In the genomic region with DNA sequence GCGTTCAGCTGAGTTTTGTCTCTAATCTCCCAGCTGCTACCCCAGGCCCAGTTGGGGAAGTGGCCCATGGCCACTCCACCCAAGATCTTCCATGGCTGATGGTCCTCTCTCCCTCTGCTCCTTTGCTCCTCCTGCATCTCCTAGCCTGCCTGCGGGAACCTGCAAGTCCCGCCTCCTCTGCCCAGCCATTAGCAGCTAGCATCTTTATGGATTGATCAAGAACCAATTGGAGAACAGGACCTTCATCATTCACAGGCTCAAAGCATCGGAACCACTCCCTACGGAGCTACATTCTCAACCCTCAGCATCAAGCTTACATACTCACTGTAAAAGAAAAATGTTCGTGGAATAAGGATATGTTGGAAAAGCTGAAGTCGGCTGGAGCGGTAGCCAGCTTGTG, we compare ENCODE assay signal across 29 mouse cellular contexts. TPM values are rescaled to one million over a fixed set of nuclear protein-coding genes. Genes with fewer than 3 reads are reported as not detected.
A peak's percentile ranks its signal among the peaks of the same experiment; 100 is the strongest.
DNase-seq lines count a peak whose midpoint lies in the region; ATAC-seq lines count a peak whose summit lies in the region.
"Had no signal": no experiment of that assay in that cellular context is flagged by ENCODE, and none has a peak within 500 bp of the region (broad histone marks: within the 10 kb centered on the region; RNA-seq: fewer than 3 reads in every experiment).

No protein-coding gene starts in this region.

- no peaks in the 10 kb centered on the region for H3K36me3 ChIP-seq in hindbrain, embryonic 13.5 days
- H3K36me3 ChIP-seq in hindbrain, embryonic 10.5 days, result no peaks in the 10 kb centered on the region
- H3K36me3 ChIP-seq in midbrain, embryonic 14.5 days (ENCODE audit: control insufficient read depth, insufficient read depth, low read length), result no peaks in the 10 kb centered on the region
- H3K36me3 ChIP-seq: embryonic facial prominence, embryonic 12.5 days; forebrain, embryonic 12.5 days; heart, embryonic 13.5 days; limb, embryonic 15.5 days; neural tube, embryonic 13.5 days had no signal

- WGBS in hindbrain, embryonic 13.5 days, result 56% methylated on average over 8 of the region's 8 CpGs
- WGBS in hindbrain, embryonic 10.5 days, result 56% methylated on average over 8 of the region's 8 CpGs
- WGBS in midbrain, embryonic 14.5 days, result 65% methylated on average over 8 of the region's 8 CpGs

- no peaks in the 10 kb centered on the region for H3K9me3 ChIP-seq in hindbrain, embryonic 13.5 days
- no peaks in the 10 kb centered on the region for H3K9me3 ChIP-seq in hindbrain, embryonic 10.5 days
- no peaks in the 10 kb centered on the region for H3K9me3 ChIP-seq in midbrain, embryonic 14.5 days (ENCODE audit: control insufficient read depth, low read length)
- H3K9me3 ChIP-seq: embryonic facial prominence, embryonic 12.5 days; forebrain, embryonic 12.5 days; heart, embryonic 13.5 days; limb, embryonic 15.5 days; neural tube, embryonic 13.5 days had no signal

- 0 out of 2 replicates have a peak overlapping the region, but pooled peaks have one; percentile 1 for H3K4me2 ChIP-seq in hindbrain, embryonic 13.5 days
- H3K4me2 ChIP-seq in midbrain, embryonic 14.5 days (ENCODE audit: low read length), result no peak overlapping the region
- H3K4me2 ChIP-seq: embryonic facial prominence, embryonic 12.5 days; forebrain, embryonic 12.5 days; heart, embryonic 13.5 days; limb, embryonic 15.5 days; lung, embryonic 14.5 days; neural tube, embryonic 13.5 days had no signal

- no peak for ATAC-seq in hindbrain, embryonic 13.5 days (ENCODE audit: low FRiP score)
- ATAC-seq in midbrain, embryonic 14.5 days (ENCODE audit: low FRiP score, low TSS enrichment), result no peak

- H3K4me1 ChIP-seq in hindbrain, embryonic 13.5 days (replicated peaks), result peaks cover 4% of the 10 kb centered on the region
- peaks cover 6% of the 10 kb centered on the region for H3K4me1 ChIP-seq in hindbrain, embryonic 10.5 days (replicated peaks)
- H3K4me1 ChIP-seq in midbrain, embryonic 14.5 days (ENCODE audit: control insufficient read depth, insufficient read depth, low read length), result no peaks in the 10 kb centered on the region
- H3K4me1 ChIP-seq: embryonic facial prominence, embryonic 12.5 days; heart, embryonic 13.5 days; limb, embryonic 15.5 days had no signal

- no peak for DNase-seq in hindbrain, embryonic 10.5 days (ENCODE audit: low spot score)
- peak; percentile 78 for DNase-seq in ES-CJ7 (ENCODE audit: low read depth, low spot score)
- peak; percentile 89 for DNase-seq in ZHBTc4 (ENCODE audit: low read depth, low spot score)
- DNase-seq in midbrain, embryonic 14.5 days, result peak; percentile 34
- no peak for DNase-seq in cerebellum, adult 8-10 months
- no peak for DNase-seq in adrenal gland, postnatal 10 days
- DNase-seq: adrenal gland, postnatal 36 days; cerebellum, adult 11-12 months; cerebellum, postnatal 14 days; gastrocnemius, postnatal 14 days; heart, adult 2 months; heart, postnatal 36 days; kidney, adult 2 months; layer of hippocampus, adult 9-11 months; left cerebral cortex, postnatal 4 days; lung, embryonic 14.5 days; lung, postnatal 4 days; right cerebral cortex, postnatal 14 days had no signal

- no peak overlapping the region for H3K4me3 ChIP-seq in hindbrain, embryonic 13.5 days
- no peak overlapping the region for H3K4me3 ChIP-seq in hindbrain, embryonic 10.5 days
- H3K4me3 ChIP-seq in midbrain, embryonic 14.5 days (replicated peaks; ENCODE audit: low read depth, low read length), result no peak overlapping the region
- H3K4me3 ChIP-seq: embryonic facial prominence, embryonic 12.5 days; erythroblast, embryonic 14.5 days; forebrain, embryonic 12.5 days; heart, adult 2 months; heart, embryonic 13.5 days; limb, embryonic 15.5 days; myocyte; neural tube, embryonic 13.5 days had no signal

- no peak overlapping the region for H3K9ac ChIP-seq in hindbrain, embryonic 13.5 days
- H3K9ac ChIP-seq in midbrain, embryonic 14.5 days (replicated peaks; ENCODE audit: low read length), result no peak overlapping the region
- H3K9ac ChIP-seq: embryonic facial prominence, embryonic 12.5 days; forebrain, embryonic 12.5 days; heart, embryonic 13.5 days; limb, embryonic 15.5 days; liver, embryonic 14.5 days; lung, embryonic 14.5 days; neural tube, embryonic 13.5 days had no signal

- no peak overlapping the region for H3K27ac ChIP-seq in hindbrain, embryonic 13.5 days
- H3K27ac ChIP-seq in hindbrain, embryonic 10.5 days, result no peak overlapping the region
- H3K27ac ChIP-seq in midbrain, embryonic 14.5 days (replicated peaks; ENCODE audit: low read depth, low read length), result no peak overlapping the region
- H3K27ac ChIP-seq: embryonic facial prominence, embryonic 12.5 days; forebrain, embryonic 12.5 days; heart, adult 2 months; heart, embryonic 13.5 days; kidney, postnatal 0 days; limb, embryonic 15.5 days; liver, embryonic 14.5 days; neural tube, embryonic 13.5 days; stomach, postnatal 0 days had no signal

- H3K27me3 ChIP-seq in hindbrain, embryonic 13.5 days, result no peaks in the 10 kb centered on the region
- no peaks in the 10 kb centered on the region for H3K27me3 ChIP-seq in hindbrain, embryonic 10.5 days (ENCODE audit: insufficient read depth, poor library complexity, severe bottlenecking)
- no peaks in the 10 kb centered on the region for H3K27me3 ChIP-seq in midbrain, embryonic 14.5 days (ENCODE audit: control insufficient read depth, insufficient read depth, low read length)
- H3K27me3 ChIP-seq: embryonic facial prominence, embryonic 12.5 days; forebrain, embryonic 12.5 days; heart, embryonic 13.5 days; limb, embryonic 15.5 days; neural tube, embryonic 13.5 days had no signal

RNA-seq across cellular contexts. Expression of a gene that starts 52.5 kb away (rescaled TPM):
- 25.5 and 26.8 TPM in 2 replicates for polyA plus RNA-seq in hindbrain, embryonic 13.5 days (2015; fragmentation: Nextera tagmentation; extraction: Ambion mirVana)
- 25.6 and 27.4 TPM in 2 replicates for polyA plus RNA-seq in hindbrain, embryonic 10.5 days (2016; fragmentation: Nextera tagmentation; extraction: Ambion mirVana)
- polyA plus RNA-seq in midbrain, embryonic 14.5 days (2014; fragmentation: Nextera tagmentation; extraction: Ambion mirVana), result 30.6 and 32.4 TPM in 2 replicates
- total RNA-seq in adrenal gland, postnatal 10 days (2021), result 10 to 100 TPM; 39.9 to 52.9 TPM

Comparison
In these comparisons a context has a peak if more than half of its experiments do, and no peak if none do; other contexts are left out.
1. DNase-seq: peak in ES-CJ7 (single experiment), ZHBTc4 (single experiment) and midbrain, embryonic 14.5 days (single experiment); none in hindbrain, embryonic 10.5 days (single experiment), cerebellum, adult 8-10 months (single experiment) and adrenal gland, postnatal 10 days (single experiment).